Mouse (Mus musculus) embryonic fibroblast, embryonic 13.5 days (primary cell): ENCODE results near the gene 4933416C03Rik.

Experiments used
- CTCF ChIP-seq: IDR thresholded peaks from 2 replicates; pipeline ENCODE4 v1.5.1; 2011; ENCODE audit warnings: mild to moderate bottlenecking, control low read depth, low read length, moderate library complexity, borderline replicate concordance; ENCODE audit not compliant: insufficient read depth
- POLR2A ChIP-seq: IDR thresholded peaks from 2 replicates; pipeline ENCODE4 v1.6.1; 2011; ENCODE audit warnings: low read depth, mild to moderate bottlenecking, control low read depth, low read length, moderate library complexity

DNA sequence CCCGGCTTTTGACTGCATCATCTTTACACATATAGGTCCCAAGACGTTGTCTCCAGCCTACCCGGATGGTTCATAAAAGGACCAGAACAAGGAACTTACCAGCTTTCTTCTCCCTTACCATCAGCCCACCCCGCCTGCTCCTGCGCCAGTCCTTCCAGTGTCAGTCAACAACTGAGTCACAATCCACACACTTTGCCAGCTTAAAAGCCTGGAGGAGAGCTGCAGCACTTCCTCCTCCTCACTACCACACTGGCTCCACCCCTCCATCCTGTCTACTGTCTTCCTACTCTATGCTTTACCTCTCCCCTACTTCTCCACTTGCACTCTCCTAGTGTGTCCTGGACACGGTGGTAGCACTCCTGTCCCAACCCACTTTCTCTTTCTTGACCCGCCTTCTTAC lies 15.2 kb downstream of the 4933416C03Rik start:
- no peak for TF ChIP-seq CTCF
- TF ChIP-seq POLR2A: no peak
